Mouse (Mus musculus) hindlimb bud, embryonic 11.5 days (tissue): ENCODE results near the gene Tesk2.
"Not testable (repeated sequence)": the region's sequence is repeated elsewhere in the genome, so short reads cannot be mapped to it uniquely, and the experiment has no call there.

ENCODE experiments used
- DNase-seq: peaks from one replicate; pipeline ENCODE4 v3.0.0-alpha.2; 2012; ENCODE audit warnings: low read depth, low spot score; ENCODE audit errors: extremely low spot score

Tesk2 gene

GRCm38 (mm10) chr4:116720343-116721097, at the start of gene Tesk2:
Gene Tesk2 (plus strand): TSS chr4:116720948.
- DNase-seq = peak; percentile 99

DNA sequence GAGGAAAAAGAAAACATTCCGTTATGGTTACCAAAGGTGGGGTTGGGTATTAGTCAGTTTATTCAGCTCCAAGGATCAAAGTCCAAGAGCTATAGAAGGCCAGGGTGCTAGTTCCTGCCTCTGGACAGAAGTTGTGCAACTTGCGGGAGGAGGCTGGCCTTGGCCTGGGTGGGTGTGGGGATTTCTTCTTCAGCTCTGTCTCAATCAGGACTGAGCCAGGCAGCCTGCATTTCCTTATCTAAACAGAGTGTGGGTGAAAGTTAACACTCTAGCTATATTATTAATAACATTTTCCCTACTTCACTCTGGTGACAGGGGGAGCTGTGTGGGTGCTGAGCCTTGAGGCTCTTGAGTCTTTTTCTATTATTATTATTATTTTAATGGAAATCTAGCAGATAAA, 48.0 kb upstream of the Tesk2 start:
- DNase-seq = no peak

DNA sequence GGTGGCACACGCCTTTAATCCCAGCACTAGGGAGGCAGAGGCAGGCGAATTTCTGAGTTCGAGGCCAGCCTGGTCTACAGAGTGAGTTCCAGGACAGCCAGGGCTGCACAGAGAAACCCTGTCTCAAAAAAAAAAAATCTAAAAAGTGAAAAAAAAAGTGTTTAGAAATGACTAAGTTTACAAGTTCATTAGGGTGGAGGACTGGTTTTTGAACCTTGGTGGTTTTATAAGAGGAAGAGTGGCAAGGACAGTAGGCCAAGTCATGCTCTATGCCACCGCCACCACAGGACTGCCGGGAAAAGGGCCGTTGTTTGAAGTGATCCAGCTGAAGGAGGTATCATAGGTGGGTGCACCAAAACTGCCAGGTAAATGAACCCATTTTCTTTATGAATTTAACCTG, 46.0 kb upstream of the Tesk2 start:
- not testable (repeated sequence) for DNase-seq

- DNase-seq = no peak
These were observed 44.7 kb upstream of the Tesk2 start for GRCm38 (mm10) chr4:116676027-116676426.

GRCm38 (mm10) chr4:116677808-116678207, 42.9 kb upstream of the Tesk2 start:
- DNase-seq = no peak

- no peak for DNase-seq
These were observed 41.6 kb upstream of the Tesk2 start for GRCm38 (mm10) chr4:116679141-116679540.

- DNase-seq = not testable (repeated sequence)
These were observed 40.2 kb upstream of the Tesk2 start for GRCm38 (mm10) chr4:116680521-116680920.

DNA sequence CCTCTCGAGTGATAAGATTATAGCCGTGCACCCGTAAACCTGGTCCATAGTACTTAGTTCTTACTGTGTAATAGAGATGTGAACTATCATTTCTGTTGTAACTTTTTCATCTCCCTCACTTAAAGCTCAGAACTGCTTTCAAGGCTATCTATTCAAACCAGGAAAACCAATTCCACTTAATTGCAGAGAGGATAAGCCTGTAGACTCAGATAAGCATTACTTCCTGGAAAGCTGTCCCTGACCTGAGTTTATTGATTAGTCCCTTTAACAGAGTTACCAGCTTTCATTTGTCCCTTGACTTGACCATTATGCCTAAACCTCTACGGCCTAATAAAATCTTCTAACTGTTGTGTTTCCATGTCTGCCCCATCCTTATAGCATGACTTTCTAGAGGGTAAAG, 36.8 kb upstream of the Tesk2 start:
- DNase-seq = no peak

DNA sequence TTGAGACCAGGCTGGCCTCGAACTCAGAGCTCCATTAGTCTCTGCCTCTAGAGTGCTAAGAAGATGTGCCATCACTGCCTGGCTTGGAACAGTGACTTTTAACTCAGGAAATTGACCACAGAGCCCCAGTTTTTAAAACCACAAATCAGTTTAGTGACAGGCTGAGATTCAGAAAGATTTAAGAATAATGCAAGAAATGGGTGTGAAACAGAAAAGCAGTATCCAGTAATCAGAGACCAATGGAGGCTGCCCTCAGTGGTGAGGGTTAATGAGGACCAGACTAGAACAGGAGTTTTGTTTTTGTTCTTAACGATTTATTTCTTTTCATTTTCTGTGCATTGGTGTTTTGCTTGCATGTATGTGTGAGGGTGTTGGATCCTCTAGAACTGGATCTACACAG, 36.1 kb upstream of the Tesk2 start:
- DNase-seq = no peak

DNA sequence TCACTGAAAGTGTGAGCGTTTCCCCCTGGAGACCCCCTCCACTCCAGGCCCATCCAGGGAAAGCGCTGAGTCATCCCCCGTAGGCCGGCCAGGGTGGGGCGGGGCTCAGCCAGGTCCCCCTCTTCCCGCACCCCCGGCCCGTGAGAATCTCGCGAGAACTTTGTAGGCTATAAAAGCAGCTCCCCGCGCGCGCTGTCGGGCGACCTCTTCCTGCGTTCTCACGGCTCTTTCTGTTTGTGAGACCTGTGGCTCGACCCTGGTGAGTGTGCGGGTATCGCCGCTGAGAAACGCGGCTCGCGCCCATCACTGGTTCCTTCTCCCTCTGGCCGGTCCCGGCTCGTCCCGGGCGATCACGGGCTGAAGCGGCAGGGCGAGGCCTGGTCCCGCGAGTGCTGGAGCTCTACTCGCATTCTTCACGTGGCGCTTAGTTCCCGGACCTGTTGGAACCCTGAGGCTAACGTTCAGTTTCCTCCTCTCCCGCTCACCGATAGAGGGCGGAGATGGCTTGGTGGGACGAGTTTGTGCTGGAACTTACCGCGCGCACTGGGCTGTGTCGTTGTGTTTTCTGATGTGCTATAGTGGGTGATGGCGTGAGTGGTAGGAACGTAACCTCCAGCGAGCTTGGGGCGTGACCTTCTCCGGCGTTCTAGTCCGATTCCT, 35.2 kb upstream of the Tesk2 start, which contains the start of gene Prdx1:
Gene Prdx1, plus strand, starts transcription at position 143 of the 660 bp plus-strand sequence.
- peak; percentile 82 for DNase-seq

- no peak for DNase-seq
These were observed 33.7 kb upstream of the Tesk2 start for GRCm38 (mm10) chr4:116687041-116687440.

GRCm38 (mm10) chr4:116689309-116689876, 31.4 kb upstream of the Tesk2 start:
- DNase-seq = no peak

DNA sequence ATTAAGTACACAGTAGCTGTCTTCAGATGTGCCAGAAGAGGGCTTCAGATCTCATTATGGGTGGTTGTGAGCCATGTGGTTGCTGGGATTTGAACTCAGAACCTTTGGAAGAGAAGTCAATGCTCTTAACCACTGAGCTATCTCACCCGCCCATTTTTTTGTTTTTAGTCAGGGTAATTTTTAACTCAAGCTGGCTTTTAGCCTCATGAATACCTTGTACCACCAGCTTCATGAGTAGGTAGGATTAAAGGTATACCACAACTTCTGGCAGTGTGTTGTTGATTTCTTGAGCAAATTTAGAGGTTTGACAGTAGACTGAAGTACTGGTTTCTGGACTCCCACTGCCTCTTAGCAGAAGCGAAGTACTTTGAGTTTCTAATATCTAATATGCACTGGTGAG, 28.6 kb upstream of the Tesk2 start:
- no peak for DNase-seq

DNA sequence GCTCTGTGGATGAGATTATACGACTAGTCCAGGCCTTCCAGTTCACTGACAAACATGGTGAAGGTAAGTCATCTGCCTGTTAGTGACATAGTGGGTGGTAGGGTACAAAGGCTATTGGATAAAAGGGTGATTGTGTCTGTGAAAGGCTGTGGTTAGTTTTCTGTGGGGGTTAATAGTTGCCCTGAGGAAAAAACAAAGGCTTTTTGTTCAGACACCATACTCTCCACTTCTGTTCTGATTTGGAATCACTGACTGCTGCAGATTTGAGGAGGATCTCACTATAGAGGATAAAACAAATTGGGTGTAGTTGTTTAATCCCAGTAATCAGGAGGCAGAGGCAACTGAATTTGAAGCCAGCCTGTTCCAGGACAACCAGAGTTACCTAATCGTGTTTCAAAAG, 27.0 kb upstream of the Tesk2 start:
- no peak for DNase-seq

GRCm38 (mm10) chr4:116698693-116699342, 21.9 kb upstream of the Tesk2 start:
- DNase-seq = no peak

- no peak for DNase-seq
These were observed 19.8 kb upstream of the Tesk2 start for GRCm38 (mm10) chr4:116700964-116701363.

DNA sequence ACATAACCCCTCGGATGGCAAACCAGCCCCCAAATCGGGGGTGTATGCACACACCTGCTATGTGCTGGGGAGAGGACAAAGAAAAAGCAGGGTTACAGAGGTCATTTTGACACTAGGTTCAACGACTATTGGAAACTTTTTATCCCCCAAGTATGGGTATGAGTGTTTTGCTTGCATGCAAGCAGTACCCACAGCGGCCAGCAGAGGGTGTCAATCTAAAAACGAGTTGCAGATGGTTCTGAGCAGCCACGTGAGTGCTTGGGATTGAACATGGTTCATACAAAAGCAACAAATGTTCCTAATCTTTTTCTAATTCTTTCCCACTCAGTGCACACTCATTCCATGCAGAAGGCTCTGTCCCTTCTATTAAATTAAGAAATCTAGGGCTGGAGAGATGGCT, 16.9 kb upstream of the Tesk2 start:
- DNase-seq = no peak

GRCm38 (mm10) chr4:116707666-116708065, 13.1 kb upstream of the Tesk2 start:
- no peak for DNase-seq

DNA sequence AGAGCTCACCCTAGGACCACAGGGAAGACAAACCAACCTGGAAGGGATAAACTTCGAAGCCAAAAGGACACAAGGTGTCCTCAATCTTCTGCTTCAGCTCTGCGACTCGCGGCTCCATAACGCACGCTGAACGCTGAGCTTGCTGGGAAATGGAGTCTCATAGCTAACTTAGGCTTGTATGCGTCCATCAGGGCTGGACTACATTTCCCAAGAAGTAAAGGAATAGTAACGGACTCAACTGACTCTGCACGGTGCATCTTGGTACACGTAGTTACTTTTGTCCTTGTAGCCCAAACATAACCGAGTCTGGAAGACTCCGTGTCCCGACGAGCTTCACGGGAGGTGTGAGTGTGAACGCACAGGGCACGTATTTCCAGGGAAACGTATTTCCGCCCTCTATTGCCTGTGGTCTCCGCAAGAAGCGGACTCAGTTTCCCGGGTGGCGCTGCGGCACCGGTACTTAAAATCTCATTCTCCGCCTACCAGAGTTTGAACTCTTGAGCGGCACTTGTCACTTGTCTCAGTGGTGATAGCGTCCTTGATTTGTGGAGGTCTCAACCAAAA, 12.5 kb upstream of the Tesk2 start, which contains the start of the genes Mmachc and Ccdc163:
Gene Mmachc, minus strand, starts transcription at position 206 of the 564 bp plus-strand sequence.
Gene Ccdc163, plus strand, starts transcription at position 309 of the 564 bp plus-strand sequence.
- peak; percentile 99 for DNase-seq

- DNase-seq = no peak
These were observed 11.9 kb upstream of the Tesk2 start for GRCm38 (mm10) chr4:116708791-116709390.

- DNase-seq = no peak
These were observed 10.6 kb upstream of the Tesk2 start for GRCm38 (mm10) chr4:116710154-116710553.
